Mouse (Mus musculus): ENCODE results near the gene Nacad.

DNA sequence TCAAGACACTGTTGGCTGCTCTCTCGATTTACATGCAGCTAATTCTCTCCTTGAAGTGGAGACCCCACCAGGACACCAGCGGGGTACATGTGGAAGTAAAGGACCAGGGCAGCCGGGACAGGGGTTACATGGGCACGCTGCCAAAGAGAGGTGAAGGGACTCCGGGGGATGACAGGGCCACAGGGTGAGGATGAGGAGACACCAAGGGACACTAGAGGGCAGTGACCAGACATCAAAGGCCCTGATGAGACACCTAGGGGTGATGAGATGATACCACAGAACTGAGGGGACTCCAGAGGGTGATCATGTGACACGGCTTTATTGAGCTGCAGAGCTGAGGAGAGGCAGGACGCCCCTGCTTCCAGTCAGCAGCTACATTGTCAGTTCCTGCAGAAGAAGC, 8.3 kb downstream of the Nacad start:
- TF ChIP-seq POLR2A (IDR thresholded peaks at IDR 0.05; ENCODE audit: borderline replicate concordance, low read depth, low read length) (no peak), CTCF (IDR thresholded peaks at IDR 0.05; ENCODE audit: low read depth, low read length) (no peak)

Data from bone marrow macrophage, adult 2 months (primary cell).